Mouse (Mus musculus): ENCODE data around the gene Hsd17b14. TPM values are rescaled to one million over a fixed set of nuclear protein-coding genes. Genes with fewer than 3 reads are reported as not detected.

Hsd17b14 gene
- total RNA-seq, 2 experiments from 2014 or later, result 1.3 to 1.8 TPM

- DNase-seq (ENCODE audit: low spot score in 2 of 2), result no peak
These were observed 10.8 kb downstream of the Hsd17b14 start for GRCm38 (mm10) chr7:45565446-45565845.

DNA sequence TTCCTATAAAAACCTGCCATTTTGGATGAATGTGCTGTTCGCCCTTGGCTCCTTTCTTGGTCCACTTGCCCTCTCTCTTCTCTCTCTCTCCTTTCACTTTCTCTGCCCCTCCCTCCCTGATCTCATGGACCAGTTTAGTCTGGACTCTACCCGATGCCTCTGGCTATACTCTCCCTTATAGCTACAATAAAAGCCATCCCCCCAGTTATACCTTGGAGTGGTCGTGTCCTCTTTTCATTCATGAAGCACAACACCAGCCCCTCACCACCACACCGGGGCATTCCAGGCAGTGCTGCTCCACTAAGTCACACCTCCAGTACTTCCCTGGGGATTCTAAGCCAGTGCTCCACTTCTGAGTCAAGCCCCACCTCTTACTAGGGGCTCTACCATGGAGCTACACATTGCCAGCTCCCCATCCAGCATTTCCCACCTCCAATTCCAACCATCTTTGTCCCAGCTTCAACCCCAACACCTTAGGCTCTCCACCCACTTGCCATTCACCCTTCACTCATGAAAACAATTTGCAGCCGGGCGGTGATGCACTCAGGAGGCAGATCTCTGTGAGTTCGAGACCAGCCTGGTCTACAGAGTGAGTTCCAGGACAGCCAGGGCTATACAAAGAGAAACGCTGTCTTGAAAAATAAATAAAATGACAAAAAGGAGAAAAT, 12.6 kb downstream of the Hsd17b14 start:
- DNase-seq (ENCODE audit: low spot score in 2 of 2), result no peak

DNA sequence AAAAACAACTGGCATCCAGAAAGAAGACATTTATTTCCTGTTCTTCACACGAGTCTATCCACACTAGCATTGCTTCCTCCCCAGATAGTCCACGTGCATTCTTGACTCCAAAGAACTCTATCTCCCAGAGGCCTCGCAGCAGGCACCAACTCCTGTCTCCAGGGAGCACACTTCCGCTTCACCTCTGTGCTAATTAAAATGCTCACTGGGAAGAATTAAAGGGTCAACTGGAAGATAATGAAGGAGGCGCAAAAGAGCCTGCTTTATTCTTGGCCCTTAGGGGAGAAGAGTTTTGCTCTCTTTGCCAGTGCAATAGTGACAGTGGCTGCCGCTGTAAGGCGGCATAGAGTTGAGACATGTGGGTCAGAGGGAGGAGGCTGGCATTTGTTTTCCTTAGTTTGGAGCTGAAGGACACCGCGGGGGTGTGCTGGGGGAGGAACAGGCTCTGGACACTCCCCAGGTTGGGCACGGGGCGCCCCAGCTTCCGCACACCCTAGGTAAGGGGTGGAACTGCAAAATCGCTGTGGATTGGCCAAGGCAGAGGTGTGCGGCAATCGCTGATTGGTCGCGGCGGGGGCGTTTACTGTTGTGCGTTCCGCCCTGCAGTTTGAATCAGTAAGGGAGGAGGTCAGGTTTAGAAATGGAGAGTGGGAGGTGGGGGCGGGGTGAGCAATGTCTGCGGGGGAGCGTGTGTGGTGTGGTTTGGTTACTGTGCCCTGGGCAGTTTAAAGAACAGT, 13.3 kb downstream of the Hsd17b14 start:
- DNase-seq (ENCODE audit: low spot score in 2 of 2), result peak; percentile 63 to 88

- DNase-seq (ENCODE audit: low spot score in 2 of 2), result no peak
These were observed 14.1 kb downstream of the Hsd17b14 start for GRCm38 (mm10) chr7:45568601-45569473.

- DNase-seq (ENCODE audit: low spot score in 2 of 2), result peak; percentile 43 to 57
These were observed 15.5 kb downstream of the Hsd17b14 start, which contains the start of gene Bcat2 for GRCm38 (mm10) chr7:45570103-45570741. Gene Bcat2 (plus strand): TSS chr7:45570153.

DNA sequence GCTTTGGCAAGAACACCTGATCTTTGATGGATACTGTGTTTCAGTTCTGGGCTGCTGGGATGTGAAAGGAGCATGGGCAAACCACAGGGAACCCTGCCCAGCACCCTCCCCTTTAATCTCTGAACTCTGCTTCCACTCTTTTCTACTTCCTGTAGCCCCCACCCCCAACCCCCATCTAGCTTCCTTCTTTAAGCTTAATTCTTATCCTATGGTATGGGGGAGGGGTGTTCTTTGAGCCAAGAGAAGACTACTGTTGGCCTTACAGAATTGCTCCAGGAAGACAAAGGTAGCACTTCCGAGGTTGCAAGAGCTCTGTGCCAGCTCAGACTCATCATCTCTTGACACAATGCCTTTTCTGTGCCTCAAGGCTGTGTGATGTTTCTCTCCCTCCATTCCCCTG, 17.3 kb downstream of the Hsd17b14 start:
- no peak for DNase-seq (ENCODE audit: low spot score in 2 of 2)

GRCm38 (mm10) chr7:45573954-45574353, 19.3 kb downstream of the Hsd17b14 start:
- DNase-seq (ENCODE audit: low spot score in 2 of 2), result no peak

DNA sequence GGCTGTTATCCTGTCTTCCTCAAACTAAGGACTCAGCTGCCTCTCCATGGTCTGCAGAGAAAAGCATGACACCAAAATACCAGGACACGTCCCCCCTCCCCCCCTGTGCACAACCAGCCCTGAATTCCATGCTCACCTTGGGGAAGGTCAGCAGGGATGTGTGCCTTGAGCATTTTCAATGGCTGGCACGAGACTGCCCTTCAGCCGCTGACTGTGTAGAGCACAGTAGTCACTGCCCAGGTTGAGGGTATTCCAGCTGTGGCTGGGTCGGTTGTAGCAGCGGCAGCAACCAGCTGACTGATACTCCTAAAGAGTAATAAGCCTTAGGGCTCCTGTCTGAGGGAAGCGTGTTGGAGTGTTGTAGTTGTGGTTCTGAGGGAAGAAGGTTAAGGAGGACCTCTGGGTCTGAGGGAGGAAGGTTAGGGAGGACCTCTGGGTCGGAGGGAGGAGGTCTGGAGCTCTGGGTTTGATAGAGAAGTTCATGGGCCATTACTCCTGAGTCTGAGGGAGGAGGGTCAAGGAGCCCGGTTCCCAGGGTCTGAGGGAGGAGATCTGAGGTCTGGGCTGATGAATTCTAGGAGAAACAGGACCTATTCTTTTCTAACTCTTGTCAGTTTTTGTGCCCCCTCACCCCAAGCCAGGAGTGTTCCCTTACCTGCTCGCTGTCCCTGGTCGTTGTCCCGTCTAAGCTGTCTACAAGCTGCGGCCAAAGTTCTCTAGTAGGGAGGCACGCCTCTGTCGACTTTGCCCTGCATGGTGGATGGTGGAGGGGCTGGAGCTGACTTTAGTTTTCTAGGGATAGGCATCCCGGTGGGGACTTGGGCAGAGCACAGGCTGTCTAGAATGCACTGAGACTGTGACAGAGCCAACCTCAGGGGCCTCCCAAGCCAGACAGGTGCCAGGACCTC, 20.0 kb downstream of the Hsd17b14 start:
- DNase-seq (ENCODE audit: low spot score in 2 of 2), result no peak

- DNase-seq (ENCODE audit: low spot score in 2 of 2), result no peak
These were observed 31.2 kb downstream of the Hsd17b14 start for GRCm38 (mm10) chr7:45585923-45586322.

GRCm38 (mm10) chr7:45587631-45588592, 33.2 kb downstream of the Hsd17b14 start:
- no peak for DNase-seq (ENCODE audit: low spot score in 2 of 2)

DNA sequence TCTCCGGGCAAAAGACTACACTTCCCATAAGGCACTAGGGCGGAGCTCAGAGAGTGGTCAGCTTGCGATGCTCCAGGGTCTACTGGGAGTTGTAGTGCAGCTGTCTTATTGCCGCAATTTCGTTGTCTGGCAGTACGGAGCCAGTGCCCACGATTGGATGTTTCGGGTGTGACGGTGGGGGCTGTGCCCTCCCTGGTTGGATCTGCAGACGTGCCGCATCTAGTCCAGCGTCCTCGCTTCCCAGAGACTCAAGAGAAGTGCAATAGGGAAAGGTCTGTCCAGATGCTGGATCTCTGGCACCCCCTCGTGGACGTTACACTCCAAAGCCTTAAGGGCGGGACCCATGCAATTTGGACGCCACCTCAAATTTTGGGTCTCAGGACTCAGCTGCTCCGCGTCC, 34.5 kb downstream of the Hsd17b14 start:
- DNase-seq (ENCODE audit: low spot score in 2 of 2), result peak; percentile 63 to 85

- DNase-seq (ENCODE audit: low spot score in 2 of 2), result no peak
These were observed 35.2 kb downstream of the Hsd17b14 start for GRCm38 (mm10) chr7:45589898-45590297.

DNA sequence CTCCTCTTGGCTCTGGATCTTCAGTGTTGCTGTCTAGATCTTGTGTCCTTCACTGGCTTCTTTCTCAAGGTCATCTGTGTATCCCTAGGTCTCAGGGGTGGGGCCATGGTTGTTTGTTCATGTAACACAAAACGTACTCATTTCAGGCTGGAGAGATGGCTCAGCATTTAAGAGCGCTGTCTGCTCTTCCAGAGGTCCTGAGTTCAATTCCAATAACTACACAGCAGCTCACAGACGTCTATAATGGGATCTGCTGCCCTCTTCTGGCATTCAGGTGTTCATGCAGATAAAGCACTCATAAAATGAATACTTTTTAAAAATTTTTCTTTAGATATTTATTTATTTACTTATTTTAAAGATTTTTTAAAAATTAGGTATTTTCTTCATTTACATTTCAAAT, 36.2 kb downstream of the Hsd17b14 start:
- no peak for DNase-seq (ENCODE audit: low spot score in 2 of 2)

- no peak for DNase-seq (ENCODE audit: low spot score in 2 of 2)
These were observed 37.2 kb downstream of the Hsd17b14 start for GRCm38 (mm10) chr7:45591880-45592279.

DNA sequence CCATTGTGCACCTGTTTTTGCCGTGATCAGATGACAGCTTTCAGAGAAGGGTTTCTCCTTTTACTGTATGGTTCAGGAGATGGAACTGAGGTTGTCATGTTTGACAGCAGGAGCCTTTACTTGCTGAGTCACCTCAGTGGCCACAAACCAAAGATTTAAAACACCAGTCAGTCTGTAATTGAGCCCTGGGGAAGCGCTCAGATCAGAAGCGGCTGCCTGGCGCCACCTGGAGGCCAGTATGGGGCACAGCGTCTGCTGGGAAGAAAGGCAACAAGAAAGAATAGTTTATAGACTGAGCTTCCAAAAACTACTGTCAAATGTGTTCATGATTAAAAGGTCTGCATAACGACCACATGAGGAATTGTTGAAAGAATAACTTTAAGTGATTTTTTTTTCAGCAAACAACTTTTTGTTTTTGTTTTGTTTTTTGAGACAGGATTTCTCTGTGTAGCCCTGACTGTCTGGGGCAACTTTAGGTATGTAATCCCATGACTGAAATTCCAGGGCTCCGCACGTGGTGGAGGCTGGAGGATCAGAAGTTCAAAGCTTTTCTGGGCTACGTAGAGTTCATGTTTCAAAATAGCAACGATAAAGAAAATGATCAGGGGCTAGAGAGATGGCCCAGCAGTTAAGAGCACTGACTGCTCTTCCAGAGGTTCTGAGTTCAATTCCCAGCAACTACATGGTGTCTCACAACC, 38.6 kb downstream of the Hsd17b14 start:
- peak in 1 of 2 experiments; percentile 43 for DNase-seq (ENCODE audit: low spot score in 2 of 2)

DNA sequence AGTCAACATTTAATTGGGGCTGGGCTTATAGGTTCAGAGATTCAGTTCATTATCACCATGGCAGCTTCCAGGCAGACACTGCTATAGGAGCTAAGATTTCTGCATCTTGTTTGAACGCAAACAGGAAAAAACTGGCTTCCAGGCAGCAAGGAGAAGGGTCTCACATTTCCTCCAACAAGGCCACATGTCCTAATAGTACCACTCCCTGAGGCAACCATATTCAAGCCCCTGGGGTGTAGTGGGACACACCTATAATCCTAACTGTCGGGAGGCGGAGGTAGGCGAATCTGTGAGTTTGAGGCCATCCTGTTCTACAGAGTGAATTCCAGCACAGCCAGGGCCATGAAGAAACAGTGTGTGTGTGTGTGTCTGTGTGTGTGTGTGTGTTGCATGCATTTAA, 40.5 kb downstream of the Hsd17b14 start:
- DNase-seq (ENCODE audit: low spot score in 2 of 2), result no peak

- DNase-seq (ENCODE audit: low spot score in 2 of 2), result no peak
These were observed 41.4 kb downstream of the Hsd17b14 start for GRCm38 (mm10) chr7:45596107-45596506.

GRCm38 (mm10) chr7:45597013-45597412, 42.3 kb downstream of the Hsd17b14 start:
- no peak for DNase-seq (ENCODE audit: low spot score in 2 of 2)

Data from adrenal gland, postnatal 4 days (tissue).